Mouse (Mus musculus) left cerebral cortex, adult 2 months (tissue): ENCODE results near the gene Ctnna3. TPM values are rescaled to one million over a fixed set of nuclear protein-coding genes. Genes with fewer than 3 reads are reported as not detected.
"Not testable (repeated sequence)": the region's sequence is repeated elsewhere in the genome, so short reads cannot be mapped to it uniquely, and the experiment has no call there.

Experiments
- DNase-seq, 2 experiments: peaks; one replicate each; pipeline ENCODE4 v3.0.0; 2021 to 2022; ENCODE audit warnings: low spot score in 2 of 2, mixed read lengths in 1 of 2; ENCODE audit errors: extremely low spot score in 1 of 2
- H3K27ac ChIP-seq: fragments of 200-600 bp; 2 replicates; pipeline ENCODE4 v1.8.1; 2022
- H3K4me3 ChIP-seq: fragments of 200-600 bp; 2 replicates; pipeline ENCODE4 v1.8.1; 2022
- CTCF ChIP-seq: fragments of 200-600 bp; IDR thresholded peaks from 2 replicates; pipeline ENCODE4 v1.8.1; 2022; ENCODE audit warnings: antibody characterized with exemption, mild to moderate bottlenecking, moderate library complexity
- intact Hi-C: fragments of 180-260 bp; cut with DNase I; formaldehyde crosslinking; loops from one replicate; pipeline ENCODE4 v1.15.1; 2025
- total RNA-seq, 2 experiments: library from RNA; stranded (reverse); gene quantifications; 2 replicates each; pipeline ENCODE4 v1.2.3; 2021

Ctnna3 gene
- total RNA-seq, 2 experiments from 2014 or later = 2.1 to 2.2 TPM

GRCm38 (mm10) chr10:65013525-65013924, 1583.6 kb downstream of the Ctnna3 start:
- Histone ChIP-seq H3K4me3 (no peak overlapping the region), H3K27ac (no peak overlapping the region)
- intact Hi-C loops = no loop called here
- DNase-seq = no peak
- no peak for TF ChIP-seq CTCF

GRCm38 (mm10) chr10:65022667-65023066, 1592.8 kb downstream of the Ctnna3 start:
- intact Hi-C loops = no loop called here
- Histone ChIP-seq H3K27ac (no peak overlapping the region), H3K4me3 (no peak overlapping the region)
- DNase-seq = no peak
- TF ChIP-seq CTCF = no peak

- H3K27ac ChIP-seq, intact Hi-C loops, H3K4me3 ChIP-seq, DNase-seq: not testable (repeated sequence)
Measured at GRCm38 (mm10) chr10:65033516-65033915, 1603.6 kb downstream of the Ctnna3 start.

Other genes starting within 250 kb of the Ctnna3 start
- gene Mypn, start 226.1 kb upstream of the Ctnna3 start, total RNA-seq = 1 to 10 TPM; 3.0 to 3.2 TPM
- 10 to 100 TPM; 52.7 to 54.9 TPM for gene Herc4, start 186.3 kb upstream of the Ctnna3 start, total RNA-seq
- 10 to 100 TPM; 14.0 to 14.6 TPM for gene Sirt1, start 48.4 kb upstream of the Ctnna3 start, total RNA-seq
- gene Dnajc12, start 47.7 kb upstream of the Ctnna3 start, total RNA-seq = 10 to 100 TPM; 23.0 to 24.0 TPM
- not detected for gene Gm7075, start 8.3 kb upstream of the Ctnna3 start, total RNA-seq